Mouse (Mus musculus): ENCODE measurements at regions not wholly inside any gene's neighbourhood (a gene's known extent, or its start where the extent isn't known, plus 50 kb on each side); places are given as distances from the start of the nearest gene placed in this dataset.
A peak's percentile ranks its signal among the peaks of the same experiment; 100 is the strongest.

GRCm38 (mm10) chr13:44077022-44077421 lies 292.4 kb downstream of the Cd83 start:
- no peak for DNase-seq (ENCODE audit: inconsistent ontology term)

DNA sequence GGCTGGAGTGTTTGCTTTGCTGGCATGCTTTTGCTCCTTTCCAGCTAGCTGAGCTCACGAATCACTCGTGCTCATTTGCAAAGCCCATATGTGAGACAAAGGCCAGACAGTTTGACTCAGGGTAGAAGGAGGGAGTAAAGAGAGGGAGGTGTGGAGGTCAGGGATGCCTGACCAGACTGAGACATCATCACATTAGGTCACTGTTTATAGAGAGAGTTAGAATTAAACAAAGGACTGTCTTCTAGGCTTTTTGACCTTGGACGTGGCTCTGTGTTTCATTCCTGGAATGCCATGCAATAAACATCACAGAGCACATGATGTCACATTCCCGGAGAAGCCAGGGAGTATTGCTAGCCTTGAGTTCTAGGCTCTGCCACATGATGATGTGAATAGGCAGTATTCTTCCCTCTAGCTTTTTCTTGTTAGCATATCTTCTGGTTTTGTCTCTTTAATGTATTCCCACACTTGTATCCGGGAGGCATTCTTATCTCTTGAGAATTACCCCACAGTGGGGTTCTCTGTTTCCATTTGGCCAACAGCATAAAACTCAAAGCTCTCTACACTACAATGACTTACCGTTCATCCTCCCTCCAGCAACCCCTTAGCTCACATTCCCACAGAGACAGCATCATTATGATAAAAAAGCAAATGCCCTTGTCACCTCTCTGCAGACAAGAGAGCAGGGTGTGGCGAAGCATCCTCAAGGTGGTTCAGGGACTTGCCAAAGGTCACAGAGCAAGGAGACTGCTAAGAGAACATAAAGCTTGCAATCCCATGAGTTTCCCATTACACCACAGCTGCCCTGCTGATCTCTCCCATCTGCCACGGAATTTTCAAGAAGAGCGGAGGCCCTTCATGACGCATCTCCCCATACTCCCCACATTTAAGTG lies 301.3 kb downstream of the Cd83 start:
- DNase-seq (ENCODE audit: inconsistent ontology term) = peak; percentile 83

- DNase-seq (ENCODE audit: inconsistent ontology term) = peak; percentile 66
These were observed 302.2 kb downstream of the Cd83 start for GRCm38 (mm10) chr13:44086801-44087200.

DNA sequence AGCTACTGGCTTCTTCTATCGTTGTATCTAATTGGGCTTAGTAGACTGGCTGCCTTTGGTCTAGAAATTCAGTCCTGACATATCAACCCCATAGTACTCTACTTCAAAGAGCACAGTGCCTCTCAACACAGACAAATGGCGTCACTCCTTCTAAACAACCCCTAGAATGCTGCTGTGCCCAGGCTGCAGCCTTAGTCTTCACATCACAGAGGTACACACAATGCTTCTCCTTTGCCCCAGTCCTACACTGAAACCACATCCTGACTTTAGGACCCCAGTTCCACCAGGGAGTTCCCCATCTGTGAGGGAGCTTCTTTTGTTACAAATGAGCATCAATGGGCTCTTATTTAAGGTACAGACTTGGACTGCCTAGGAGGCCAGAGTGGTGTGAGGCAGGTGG lies 312.6 kb downstream of the Cd83 start:
- no peak for DNase-seq (ENCODE audit: inconsistent ontology term)

DNA sequence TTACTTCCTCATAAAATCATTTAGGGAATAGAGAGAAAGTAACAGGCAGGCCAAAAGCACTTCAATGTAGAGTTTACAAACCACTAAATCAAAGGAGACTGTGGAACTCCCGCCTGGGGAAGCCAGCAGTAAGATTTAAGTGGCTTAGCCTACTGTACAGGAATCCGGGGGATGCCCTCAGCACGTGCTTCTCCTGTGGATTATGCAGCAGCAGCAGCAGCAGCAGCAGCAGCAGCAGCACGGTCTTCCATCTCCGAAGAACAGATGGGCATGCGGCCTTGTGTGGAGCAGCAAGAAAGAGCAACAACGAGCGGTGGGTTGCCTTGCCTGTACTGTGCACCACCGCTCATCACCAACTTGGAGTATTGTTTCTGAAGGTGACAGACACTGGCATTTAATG lies 314.9 kb downstream of the Cd83 start:
- no peak for DNase-seq (ENCODE audit: inconsistent ontology term)

- peak; percentile 45 for DNase-seq (ENCODE audit: inconsistent ontology term)
These were observed 315.8 kb downstream of the Cd83 start for GRCm38 (mm10) chr13:44100125-44101067.

DNA sequence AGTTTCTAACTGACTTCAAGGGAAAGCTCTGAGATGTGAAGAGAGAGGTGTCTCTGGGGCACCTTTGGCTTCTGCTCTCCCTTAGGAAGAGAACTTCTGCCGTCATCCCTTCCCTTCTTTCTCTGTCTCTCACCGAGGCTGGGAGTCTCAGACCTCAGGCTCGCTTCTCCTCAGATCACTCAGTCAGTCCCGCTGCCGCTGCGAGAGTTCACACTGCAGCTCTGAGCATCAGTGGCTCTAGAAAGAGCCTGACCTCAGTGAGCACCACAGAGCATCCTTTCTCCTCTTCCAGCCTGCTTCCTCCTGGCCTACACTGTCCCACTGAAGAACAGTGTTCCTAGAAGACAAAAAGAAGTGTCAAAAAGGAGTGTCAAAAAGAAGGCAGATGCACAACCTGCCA lies 316.6 kb downstream of the Cd83 start:
- DNase-seq (ENCODE audit: inconsistent ontology term) = no peak

DNA sequence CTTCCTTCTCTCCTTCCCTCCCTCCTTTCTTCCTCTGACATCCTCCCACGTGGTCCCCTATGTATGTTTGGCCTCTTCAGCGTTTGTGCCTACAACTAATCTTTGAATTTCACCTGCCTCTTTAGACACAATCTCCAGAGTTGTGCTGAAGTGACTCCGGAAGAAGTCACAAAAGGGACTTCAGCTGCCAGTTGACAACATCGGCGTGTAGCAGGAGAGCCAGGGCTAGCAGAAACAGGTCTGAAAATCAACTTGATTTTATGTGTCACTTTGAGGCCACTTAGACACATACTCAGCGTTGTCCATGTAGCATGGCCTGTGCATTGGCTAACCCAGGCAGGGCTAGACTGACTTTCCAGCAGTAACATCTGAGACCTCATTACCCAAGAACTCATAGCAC lies 317.2 kb downstream of the Cd83 start:
- DNase-seq (ENCODE audit: inconsistent ontology term) = no peak

DNA sequence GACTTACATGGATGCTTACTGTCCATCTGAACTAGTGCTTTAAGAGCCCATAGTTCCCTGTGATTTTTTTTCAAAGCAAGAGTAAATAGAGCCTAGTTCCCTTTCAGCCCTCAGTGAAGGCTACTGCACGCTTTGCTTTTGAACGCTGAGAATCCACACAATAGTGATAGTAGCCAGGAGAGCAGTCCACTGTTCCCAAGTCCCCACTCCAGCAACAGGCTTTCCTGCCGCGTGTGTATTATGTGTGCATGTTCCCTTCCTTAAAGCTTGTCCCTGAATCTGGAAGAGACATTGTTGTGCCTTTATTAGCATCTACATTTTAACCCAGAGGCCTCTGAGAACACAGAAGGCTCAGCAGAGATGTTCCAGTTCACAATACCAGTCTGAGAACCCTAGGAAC lies 317.7 kb downstream of the Cd83 start:
- no peak for DNase-seq (ENCODE audit: inconsistent ontology term)

- DNase-seq (ENCODE audit: inconsistent ontology term) = no peak
These were observed 318.8 kb downstream of the Cd83 start for GRCm38 (mm10) chr13:44103340-44103739.

- no peak for DNase-seq (ENCODE audit: inconsistent ontology term)
These were observed 320.6 kb downstream of the Cd83 start for GRCm38 (mm10) chr13:44105161-44105560.

- no peak for DNase-seq (ENCODE audit: inconsistent ontology term)
These were observed 324.1 kb downstream of the Cd83 start for GRCm38 (mm10) chr13:44108695-44109094.

DNA sequence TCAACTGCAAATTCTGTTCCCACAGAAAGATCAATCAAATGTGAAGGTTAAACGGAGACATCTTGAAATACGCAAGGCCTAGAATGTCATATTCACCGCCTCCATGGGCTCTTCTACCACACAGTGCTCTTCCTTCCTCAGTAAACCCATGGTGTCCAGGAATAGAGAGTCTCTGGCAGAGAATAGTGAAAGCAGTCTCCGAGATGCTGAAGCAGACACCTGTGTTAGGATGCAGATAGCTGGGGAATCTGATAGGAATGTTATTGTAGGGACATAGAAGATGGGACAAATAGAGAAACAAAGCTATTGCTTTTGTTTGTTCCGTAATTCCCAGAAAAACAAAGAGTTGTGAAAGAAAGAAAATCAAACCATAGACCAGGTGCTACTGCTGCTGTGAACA lies 328.5 kb downstream of the Cd83 start:
- no peak for DNase-seq (ENCODE audit: inconsistent ontology term)

DNA sequence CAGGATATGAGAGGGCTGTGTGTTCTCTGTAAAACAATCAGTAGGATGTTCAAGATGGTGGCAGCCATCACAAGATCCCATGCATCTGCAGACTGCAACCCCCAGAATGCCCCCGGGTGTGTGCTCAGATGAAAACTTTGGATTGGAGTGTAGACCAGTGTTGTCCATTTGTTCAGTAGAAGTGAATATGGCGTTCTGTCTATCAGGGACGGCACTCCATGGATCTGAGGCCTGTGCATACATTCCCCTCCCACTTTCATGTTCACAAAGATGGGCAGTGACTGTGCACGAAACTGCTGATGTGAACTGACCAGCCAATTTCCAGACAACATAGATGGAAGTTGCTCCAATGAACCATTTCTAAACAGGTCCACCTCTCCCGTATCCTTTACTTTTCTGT lies 330.3 kb downstream of the Cd83 start:
- DNase-seq (ENCODE audit: inconsistent ontology term) = no peak

GRCm38 (mm10) chr13:44117841-44118240 lies 333.3 kb downstream of the Cd83 start:
- no peak for DNase-seq (ENCODE audit: inconsistent ontology term)

DNA sequence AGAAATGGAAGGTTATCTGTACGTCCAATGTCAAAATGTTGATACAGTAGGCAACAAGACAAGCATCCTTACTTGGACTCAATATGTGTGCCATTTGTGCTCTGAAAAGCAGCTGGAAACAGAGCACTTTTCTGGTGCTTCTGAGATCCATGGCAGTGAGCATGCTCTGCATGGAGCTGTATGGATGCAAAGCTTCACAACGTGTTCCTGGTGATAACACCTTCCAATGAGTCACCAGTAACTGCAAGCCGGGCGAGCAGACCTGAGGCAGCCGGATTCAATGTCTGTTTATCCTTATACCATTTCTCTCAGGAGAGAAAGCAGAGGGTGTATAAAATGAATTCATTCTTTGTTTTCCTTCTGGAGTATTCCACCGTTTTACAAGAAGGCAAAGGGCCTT lies 334.3 kb downstream of the Cd83 start:
- DNase-seq (ENCODE audit: inconsistent ontology term) = no peak

- DNase-seq (ENCODE audit: inconsistent ontology term) = no peak
These were observed 336.7 kb downstream of the Cd83 start for GRCm38 (mm10) chr13:44121241-44121671.

DNA sequence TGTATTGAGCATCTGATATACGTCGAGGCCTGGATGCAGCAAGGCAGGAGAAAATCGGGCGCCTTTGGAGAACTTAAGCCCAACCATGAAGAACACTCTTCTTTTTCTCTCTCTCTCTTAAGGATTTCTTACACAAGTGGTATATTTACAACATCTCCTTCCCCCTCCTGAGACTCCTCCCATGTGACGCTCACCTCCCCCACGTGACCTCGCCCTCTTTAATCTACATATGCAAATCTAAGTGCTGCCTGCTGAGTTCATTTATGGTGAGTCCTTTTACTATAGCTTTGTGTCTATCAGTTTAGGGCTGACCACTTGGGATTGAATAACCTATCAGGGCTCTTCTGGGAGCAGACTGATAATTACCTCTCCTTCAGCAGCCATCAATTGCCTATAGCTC lies 337.4 kb downstream of the Cd83 start:
- no peak for DNase-seq (ENCODE audit: inconsistent ontology term)

DNA sequence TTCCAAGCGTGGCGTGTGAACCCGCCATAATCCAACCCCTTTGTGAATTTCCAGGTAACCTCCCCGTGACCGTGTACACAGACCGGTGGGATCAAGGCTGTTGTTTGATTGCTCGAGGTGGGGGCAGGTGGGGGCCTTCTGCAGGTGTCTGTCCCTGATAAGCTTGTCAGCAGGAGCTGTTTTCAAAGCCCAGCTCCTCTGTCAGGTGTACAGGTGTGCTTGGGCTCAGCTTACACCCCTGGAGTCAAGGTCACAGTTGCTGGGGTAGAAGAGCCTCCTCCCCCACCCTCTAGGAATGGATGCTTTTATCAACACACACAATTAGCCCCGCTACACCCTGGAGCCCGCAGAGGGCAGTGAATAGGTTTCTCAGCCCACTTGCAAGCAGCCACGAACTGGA lies 341.6 kb downstream of the Cd83 start:
- DNase-seq (ENCODE audit: inconsistent ontology term) = no peak

DNA sequence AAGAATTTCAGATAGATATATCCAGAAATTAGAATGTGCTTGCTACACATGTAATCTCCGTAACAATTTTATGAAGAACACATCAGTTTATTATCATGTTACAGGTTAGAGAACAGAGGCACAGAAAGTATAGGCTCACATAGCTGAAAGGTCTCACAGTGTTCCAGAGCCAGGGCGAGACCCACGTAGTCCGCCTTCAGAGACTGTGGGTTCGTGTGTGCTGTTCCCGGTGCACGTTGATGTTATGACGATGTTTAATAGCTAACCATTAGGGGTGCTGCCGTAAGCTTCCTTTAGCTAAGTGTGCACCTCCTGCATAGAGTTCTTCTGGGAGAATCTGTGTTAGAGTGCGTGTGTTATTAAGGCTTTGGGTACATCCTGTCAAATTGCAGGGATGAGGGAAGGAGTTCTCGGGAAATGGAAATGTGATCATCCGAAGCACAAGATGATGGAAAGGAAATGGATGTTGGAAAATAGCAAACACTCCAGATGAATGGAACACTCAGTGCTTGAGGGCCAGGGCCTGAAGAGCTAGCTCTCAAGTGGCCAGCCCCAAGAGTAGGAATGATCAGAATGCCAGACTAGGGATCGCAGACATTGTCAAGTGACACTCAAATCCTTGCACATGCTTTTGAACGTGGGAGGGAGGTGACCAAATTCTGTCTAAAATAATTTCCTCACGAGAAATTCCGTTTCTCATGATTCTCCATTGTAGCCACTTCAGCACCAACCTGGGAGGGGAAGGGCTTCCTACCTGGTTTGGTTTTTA lies 344.1 kb downstream of the Cd83 start:
- DNase-seq (ENCODE audit: inconsistent ontology term) = no peak

GRCm38 (mm10) chr13:44131916-44132315 lies 347.3 kb downstream of the Cd83 start:
- no peak for DNase-seq (ENCODE audit: inconsistent ontology term)

DNA sequence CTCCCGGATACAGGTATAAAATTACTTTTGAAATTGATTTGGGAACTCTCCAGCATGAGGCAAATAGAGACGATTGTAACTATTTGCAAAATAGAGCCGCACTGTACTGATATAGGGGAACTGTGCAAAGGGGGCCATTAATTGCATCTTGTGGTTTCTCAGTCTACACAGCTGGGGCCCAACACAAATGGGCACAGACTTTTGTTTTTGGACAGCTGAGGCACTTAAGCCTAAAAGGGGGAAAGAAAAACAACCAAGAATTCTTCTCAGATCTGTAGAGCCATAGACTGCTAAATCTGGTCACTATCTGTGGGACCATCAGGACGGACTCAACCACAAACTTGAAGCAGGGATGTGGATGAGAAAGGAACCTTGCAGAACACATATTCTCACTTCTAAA lies 347.9 kb downstream of the Cd83 start:
- no peak for DNase-seq (ENCODE audit: inconsistent ontology term)

Data from Muller cell, postnatal 12 days (primary cell).